Mouse (Mus musculus): ENCODE data around the gene Usp17lb.
"Not testable (repeated sequence)": the region's sequence is repeated elsewhere in the genome, so short reads cannot be mapped to it uniquely, and the experiment has no call there.

Gene Usp17lb

GRCm38 (mm10) chr7:104842503-104842902 lies at the start of gene Usp17lb:
Gene Usp17lb, minus strand, starts transcription at chr7:104842603.
- DNase-seq (ENCODE audit: low spot score in 2 of 2): no peak

- no peak for DNase-seq (ENCODE audit: low spot score in 2 of 2)
These were observed 35.3 kb upstream of the Usp17lb start, which contains the start of gene Olfr665 for GRCm38 (mm10) chr7:104877731-104878130. Gene Olfr665, plus strand, starts transcription at chr7:104878031.

DNA sequence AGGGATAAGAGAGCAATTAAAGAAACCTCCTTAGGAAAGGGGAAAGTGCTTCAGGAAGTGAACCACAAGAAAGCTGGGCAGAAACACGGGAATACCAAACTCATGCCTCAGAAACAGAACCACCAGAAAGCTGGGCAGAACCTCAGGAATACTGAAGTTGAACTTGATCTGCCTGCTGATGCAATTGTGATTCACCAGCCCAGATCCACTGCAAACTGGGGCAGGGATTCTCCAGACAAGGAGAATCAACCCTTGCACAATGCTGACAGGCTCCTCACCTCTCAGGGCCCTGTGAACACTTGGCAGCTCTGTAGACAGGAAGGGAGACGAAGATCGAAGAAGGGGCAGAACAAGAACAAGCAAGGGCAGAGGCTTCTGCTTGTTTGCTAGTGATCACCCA lies 19.0 kb upstream of the Usp17lb start:
- no peak for DNase-seq (ENCODE audit: low spot score in 2 of 2)

- DNase-seq (ENCODE audit: low spot score in 2 of 2): no peak
These were observed 15.3 kb upstream of the Usp17lb start for GRCm38 (mm10) chr7:104857683-104858082.

GRCm38 (mm10) chr7:104856709-104857108 lies 14.3 kb upstream of the Usp17lb start, which contains the start of gene Usp17la:
Gene Usp17la, plus strand, starts transcription at chr7:104857009.
- not testable (repeated sequence) for DNase-seq (ENCODE audit: low spot score in 2 of 2)

DNA sequence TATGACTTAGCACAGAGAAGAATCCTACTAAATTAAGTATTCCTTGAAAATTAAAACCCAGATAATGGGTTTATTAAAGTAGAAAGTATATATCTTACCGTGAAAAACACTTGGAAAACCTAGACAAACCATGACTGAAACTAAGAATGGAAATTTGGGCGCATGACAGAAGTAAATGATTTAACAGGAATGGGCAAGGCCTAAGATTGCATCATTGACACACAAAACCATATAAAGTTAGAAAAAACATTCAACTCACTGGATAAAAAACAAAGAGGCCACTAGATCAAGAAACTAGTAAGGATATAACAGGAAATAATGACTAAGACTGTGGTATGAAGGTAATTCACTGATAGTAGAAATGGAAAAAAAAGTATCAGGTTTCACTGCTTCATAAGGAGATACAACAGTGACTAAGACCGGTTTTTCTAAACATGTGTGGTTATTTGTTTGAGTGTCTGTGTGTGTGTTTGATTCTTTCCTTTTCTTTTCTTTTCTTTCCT lies 12.9 kb upstream of the Usp17lb start:
- DNase-seq (ENCODE audit: low spot score in 2 of 2): no peak

- DNase-seq (ENCODE audit: low spot score in 2 of 2): not testable (repeated sequence)
These were observed 9.1 kb upstream of the Usp17lb start for GRCm38 (mm10) chr7:104851546-104851945.

- DNase-seq (ENCODE audit: low spot score in 2 of 2): no peak
These were observed 1.4 kb upstream of the Usp17lb start for GRCm38 (mm10) chr7:104843731-104844287.

- DNase-seq (ENCODE audit: low spot score in 2 of 2): not testable (repeated sequence)
These were observed 32.1 kb downstream of the Usp17lb start for GRCm38 (mm10) chr7:104810335-104810734.

DNA sequence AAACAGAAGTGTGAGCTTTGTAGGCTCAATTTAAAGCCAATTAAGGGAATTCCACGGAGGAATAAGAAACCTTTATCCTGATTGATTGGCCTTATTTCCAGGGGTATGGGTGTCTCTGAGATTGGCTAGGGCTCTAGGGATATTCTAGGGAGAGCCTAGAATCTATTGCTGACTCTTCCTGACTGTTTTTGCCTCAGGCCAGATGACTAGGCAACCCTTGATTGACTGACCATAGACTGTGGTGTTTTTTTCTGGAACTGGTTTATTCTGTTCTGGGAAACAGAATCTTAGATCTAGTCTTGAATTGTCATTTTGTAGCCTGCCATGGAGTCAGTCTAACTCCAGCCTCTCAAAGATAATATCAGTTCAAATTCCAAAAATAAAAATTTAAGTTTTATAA lies 51.6 kb downstream of the Usp17lb start:
- no peak for DNase-seq (ENCODE audit: low spot score in 2 of 2)

Measured in cerebellum, postnatal 4 days (tissue).